Mouse (Mus musculus) hindbrain, embryonic 11.5 days (tissue): ENCODE data around the gene Dnali1. TPM values are rescaled to one million over a fixed set of nuclear protein-coding genes. Genes with fewer than 3 reads are reported as not detected.

Source experiments
- ATAC-seq: fragments of 200-750 bp; cut with Nextera tagmentation; 2 replicates; pipeline ENCODE4 v1.8.0; 2017; ENCODE audit warnings: mild to moderate bottlenecking, moderate TSS enrichment, moderate library complexity; ENCODE audit not compliant: low FRiP score
- DNase-seq: peaks from one replicate; pipeline ENCODE4 v3.0.0-alpha.2; 2015; ENCODE audit warnings: low spot score
- H3K27ac ChIP-seq: fragments of 300-500 bp; sonication (generic); 2 replicates; pipeline ENCODE4 v1.5.1; 2014; ENCODE audit warnings: mild to moderate bottlenecking, low read depth, low read length
- H3K27me3 ChIP-seq: fragments of 300-500 bp; sonication (generic); 2 replicates; pipeline ENCODE4 v1.6.1; 2014; ENCODE audit warnings: mild to moderate bottlenecking, low read length, moderate library complexity, mixed read lengths; ENCODE audit not compliant: control insufficient read depth, insufficient read depth
- H3K36me3 ChIP-seq: fragments of 300-500 bp; sonication (generic); 2 replicates; pipeline ENCODE4 v1.6.1; 2014; ENCODE audit warnings: mild to moderate bottlenecking, low read length, moderate library complexity, mixed read lengths; ENCODE audit not compliant: control insufficient read depth, insufficient read depth
- H3K4me1 ChIP-seq: fragments of 300-500 bp; sonication (generic); replicated peaks from 2 replicates; pipeline ENCODE4 v1.6.1; 2014; ENCODE audit warnings: low read length, mixed read lengths; ENCODE audit not compliant: control insufficient read depth, insufficient read depth
- H3K4me2 ChIP-seq: fragments of 300-500 bp; sonication (generic); replicated peaks from 2 replicates; pipeline ENCODE4 v1.6.1; 2014; ENCODE audit warnings: mild to moderate bottlenecking, low read depth, low read length
- H3K4me3 ChIP-seq: fragments of 300-500 bp; sonication (generic); 2 replicates; pipeline ENCODE4 v1.5.1; 2014; ENCODE audit warnings: low read depth, low read length
- H3K9ac ChIP-seq: fragments of 300-500 bp; sonication (generic); 2 replicates; pipeline ENCODE4 v1.6.1; 2014; ENCODE audit warnings: low read depth, low read length
- H3K9me3 ChIP-seq: fragments of 300-500 bp; sonication (generic); 2 replicates; pipeline ENCODE4 v1.6.1; 2016; ENCODE audit warnings: low read length; ENCODE audit not compliant: control insufficient read depth
- WGBS: fragments of 180-500 bp; shearing (Covaris S2); extraction: QIAGEN DNeasy Blood & Tissue Kit; methylation state at CpG from one replicate; pipeline ENCODE4 v1.1.7; 2014; 5-methylcytosine and 5-hydroxymethylcytosine counted together
- polyA plus RNA-seq: library from polyadenylated mRNA; unstranded; fragments of >200 nt; fragmentation: Nextera tagmentation; extraction: Ambion mirVana; gene quantifications from 2 replicates; pipeline ENCODE4 v1.2.1, GENCODE M21; 2014

Dnali1 gene
- polyA plus RNA-seq, 1 experiment from 2014 or later: 0.91 TPM

DNA sequence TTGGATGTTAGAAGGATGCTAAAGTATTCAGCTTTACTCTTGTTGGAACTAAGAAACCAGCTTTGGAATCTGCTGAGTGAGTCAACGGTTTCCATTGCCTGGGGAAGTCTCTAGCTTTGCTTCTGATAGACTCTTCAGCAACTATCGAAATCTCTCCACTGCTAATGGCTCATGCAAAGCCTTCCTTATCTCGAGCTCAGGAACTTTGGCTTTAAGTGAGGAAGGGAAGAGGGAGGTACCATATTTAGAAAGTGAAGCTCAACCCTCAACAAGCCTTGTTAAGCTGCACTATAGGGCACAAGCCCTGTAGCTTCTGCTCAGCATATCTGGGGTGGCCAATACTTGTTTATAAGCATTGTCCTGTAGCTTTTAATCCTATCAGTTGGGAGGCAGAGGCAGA, 8.2 kb downstream of the Dnali1 start:
- Histone ChIP-seq H3K27me3 (no peaks in the 10 kb centered on the region), H3K9me3 (no peaks in the 10 kb centered on the region), H3K4me3 (no peak overlapping the region), H3K27ac (no peak overlapping the region), H3K9ac (no peak overlapping the region), H3K4me2 (no peak overlapping the region), H3K36me3 (0 out of 2 replicates have a peak, but pooled peaks cover 12% of the 10 kb centered on the region), H3K4me1 (no peaks in the 10 kb centered on the region)
- 69% methylated on average over 3 of the region's 3 CpGs for WGBS
- ATAC-seq: no peak
- DNase-seq: no peak

DNA sequence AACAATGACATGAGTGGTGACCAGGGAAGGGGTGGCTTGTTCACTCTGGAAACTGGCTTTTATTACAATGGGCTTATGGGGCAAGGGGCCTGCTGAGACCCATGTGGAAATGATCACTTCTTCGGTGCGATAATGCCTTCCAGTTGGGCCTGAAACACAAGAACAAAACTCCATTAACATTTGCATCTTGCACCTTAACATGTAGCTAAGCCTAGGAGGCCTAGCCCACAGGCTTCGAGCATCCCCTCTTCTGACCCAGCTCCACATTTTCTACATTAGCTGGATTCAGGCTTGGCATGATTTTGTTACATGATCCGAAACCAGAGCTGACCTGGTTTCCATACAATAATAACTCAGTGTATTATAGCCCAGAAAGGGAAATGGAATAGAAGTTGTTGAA, 9.0 kb downstream of the Dnali1 start:
- no peak for ATAC-seq
- H3K4me2 ChIP-seq: no peak overlapping the region
- H3K4me3 ChIP-seq: no peak overlapping the region
- no peak overlapping the region for H3K27ac ChIP-seq
- H3K9me3 ChIP-seq: no peaks in the 10 kb centered on the region
- H3K4me1 ChIP-seq: no peaks in the 10 kb centered on the region
- no peaks in the 10 kb centered on the region for H3K27me3 ChIP-seq
- H3K36me3 ChIP-seq: 0 out of 2 replicates have a peak, but pooled peaks cover 12% of the 10 kb centered on the region
- 76% methylated on average over 4 of the region's 4 CpGs for WGBS
- no peak overlapping the region for H3K9ac ChIP-seq
- no peak for DNase-seq

DNA sequence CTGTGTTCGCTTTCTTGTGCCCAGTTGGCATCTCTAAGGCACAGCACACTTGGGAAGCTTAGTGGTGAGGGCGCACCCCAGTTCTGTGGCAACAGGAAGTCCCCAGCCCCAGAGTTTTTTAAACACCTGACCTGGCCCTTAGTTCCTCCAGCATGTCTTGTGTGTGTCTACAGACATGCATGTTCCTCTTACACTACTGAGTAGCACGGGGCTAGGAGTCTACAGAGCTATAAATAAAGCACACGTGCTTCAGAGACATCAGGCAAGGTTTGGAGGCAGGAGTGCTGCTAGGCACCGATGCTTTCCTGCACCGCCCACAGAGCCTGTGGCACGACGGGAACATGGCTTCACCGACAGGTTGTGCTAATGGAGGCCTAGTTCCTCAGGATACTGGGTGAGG, 10.1 kb downstream of the Dnali1 start:
- Histone ChIP-seq H3K4me3 (no peak overlapping the region), H3K27me3 (no peaks in the 10 kb centered on the region), H3K9me3 (no peaks in the 10 kb centered on the region), H3K9ac (no peak overlapping the region), H3K4me2 (no peak overlapping the region), H3K27ac (no peak overlapping the region), H3K4me1 (no peaks in the 10 kb centered on the region), H3K36me3 (0 out of 2 replicates have a peak, but pooled peaks cover 12% of the 10 kb centered on the region)
- WGBS: 92% methylated on average over 9 of the region's 9 CpGs
- no peak for ATAC-seq
- no peak for DNase-seq

DNA sequence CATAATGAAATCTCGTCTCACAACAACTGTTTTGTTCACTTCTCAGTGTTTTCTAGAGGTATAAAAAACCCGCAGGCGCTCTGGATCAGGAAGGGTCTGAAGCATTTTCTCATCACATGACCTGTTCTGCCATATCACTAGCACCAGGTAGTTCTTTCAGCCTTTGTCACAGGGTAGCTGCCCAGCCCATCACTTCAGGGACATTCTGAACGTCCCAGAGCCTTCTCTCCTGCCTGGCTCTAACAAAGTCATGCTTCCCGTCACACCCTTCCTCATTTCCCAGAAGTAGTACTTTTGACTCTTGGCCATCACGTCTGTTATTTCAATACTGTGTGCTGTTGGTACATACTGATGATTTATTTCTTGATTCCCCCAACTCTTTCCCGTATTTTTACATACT, 21.0 kb downstream of the Dnali1 start:
- DNase-seq (no peak), ATAC-seq (no peak)
- Histone ChIP-seq H3K4me1 (no peaks in the 10 kb centered on the region), H3K36me3 (peaks cover 10% of the 10 kb centered on the region; the same call in 1 of the 2 replicates), H3K27me3 (no peaks in the 10 kb centered on the region), H3K9ac (no peak overlapping the region), H3K4me3 (no peak overlapping the region), H3K9me3 (no peaks in the 10 kb centered on the region), H3K4me2 (no peak overlapping the region), H3K27ac (no peak overlapping the region)
- WGBS: 92% methylated on average over 7 of the region's 7 CpGs

DNA sequence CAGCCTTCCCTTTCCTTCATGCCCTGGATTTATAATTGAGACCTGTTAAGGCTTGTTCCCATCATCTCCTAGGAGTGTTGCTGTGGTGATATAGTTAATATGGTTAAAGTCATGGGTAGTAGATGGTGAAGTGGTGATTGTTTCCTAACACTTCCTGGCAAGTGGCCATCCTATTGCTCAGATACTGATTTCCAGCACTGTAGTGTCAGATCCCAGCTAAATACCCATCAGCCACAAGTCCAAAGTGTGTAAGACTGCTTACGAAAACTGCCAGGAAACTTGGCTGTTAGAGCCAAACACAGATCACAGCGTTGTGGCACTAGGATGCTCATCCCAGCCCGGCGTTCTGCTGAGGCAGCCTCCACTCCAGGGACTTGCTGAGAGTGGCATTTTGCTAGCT, 31.2 kb downstream of the Dnali1 start:
- H3K9ac ChIP-seq: no peak overlapping the region
- 96% methylated on average over 4 of the region's 4 CpGs for WGBS
- H3K36me3 ChIP-seq: 0 out of 2 replicates have a peak, but pooled peaks cover 4% of the 10 kb centered on the region

DNA sequence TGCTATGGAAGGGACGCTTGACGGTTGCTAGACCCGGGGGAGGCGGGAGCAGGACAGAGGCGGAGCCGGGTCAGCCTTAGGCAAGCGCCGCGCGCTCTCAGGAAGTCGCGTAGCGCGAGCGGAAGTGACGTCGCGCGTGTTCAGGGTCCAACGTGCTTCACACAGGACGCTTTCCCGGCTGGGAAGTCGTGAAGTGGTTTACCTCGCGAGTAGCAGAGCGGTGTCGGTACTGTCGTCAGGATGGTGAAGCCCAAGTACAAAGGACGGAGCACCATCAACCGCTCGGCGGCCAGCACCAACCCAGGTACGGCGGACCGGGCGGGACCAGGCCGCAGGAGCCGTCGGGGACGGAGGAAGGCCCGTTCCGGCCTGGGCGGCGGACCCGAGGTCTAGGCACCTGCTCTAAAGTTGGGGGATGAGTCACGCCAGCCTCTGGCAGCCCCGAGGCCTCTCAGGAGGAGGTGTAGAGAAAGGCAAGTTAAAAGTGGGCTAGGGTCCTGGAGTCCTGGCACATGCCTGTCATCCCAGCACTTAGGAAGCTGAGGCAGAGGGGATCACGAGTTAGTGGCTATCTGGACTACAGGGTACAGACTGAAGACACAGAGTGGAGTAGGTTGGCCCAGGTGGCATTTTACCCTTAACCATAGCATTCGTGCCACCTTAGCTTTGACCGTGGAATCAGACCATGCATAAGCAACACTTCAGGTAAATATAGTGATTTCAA, 35.5 kb downstream of the Dnali1 start:
- under 1% methylated on average over 50 of the region's 50 CpGs for WGBS
- ATAC-seq: peak; percentile 97

More for the DNA sequence above, 31.2 kb downstream of the Dnali1 start:
- peaks cover 2% of the 10 kb centered on the region; the same call in 1 of the 2 replicates for H3K4me1 ChIP-seq
- no peak for ATAC-seq
- no peaks in the 10 kb centered on the region for H3K27me3 ChIP-seq
- no peak for DNase-seq
- H3K4me3 ChIP-seq: no peak overlapping the region
- H3K9me3 ChIP-seq: no peaks in the 10 kb centered on the region
- H3K4me2 ChIP-seq: no peak overlapping the region
- no peak overlapping the region for H3K27ac ChIP-seq

DNA sequence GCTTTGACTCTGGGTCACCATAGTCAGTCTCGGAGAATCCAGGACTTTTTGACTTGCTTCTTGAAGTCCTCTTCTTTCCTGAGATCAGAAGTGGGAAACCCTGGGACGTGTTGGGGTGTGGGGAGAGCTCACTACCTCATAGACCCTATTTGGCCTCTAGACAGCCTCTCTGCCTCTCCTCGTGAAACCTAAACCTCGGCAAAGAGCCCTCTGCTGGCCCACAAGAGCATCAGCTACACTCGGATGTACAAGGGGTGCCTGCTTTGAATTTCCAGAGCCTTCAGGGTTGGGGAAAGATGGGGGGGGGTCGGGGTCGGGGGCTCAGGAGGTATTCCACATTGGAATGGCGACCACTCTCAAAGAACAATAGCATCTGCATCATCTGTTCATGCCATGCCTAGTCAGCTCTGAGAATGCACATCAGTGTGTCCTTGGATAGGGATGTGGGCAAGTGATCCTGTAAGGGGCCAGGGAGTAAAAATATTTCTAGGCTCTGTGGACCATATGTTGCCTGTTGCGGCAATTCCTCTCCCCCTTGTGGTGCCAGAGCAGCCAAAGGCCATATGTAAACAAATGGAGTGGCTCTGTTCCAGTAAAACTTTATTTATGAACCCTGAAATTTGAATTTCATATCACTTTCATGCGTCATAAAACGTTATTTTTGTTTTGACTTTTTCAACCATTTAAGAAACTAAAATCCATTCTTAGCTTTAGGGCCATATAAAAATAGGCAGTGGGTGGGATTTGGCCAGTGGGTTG, 44.5 kb downstream of the Dnali1 start:
- WGBS: 35% methylated on average over 11 of the region's 11 CpGs

More for the DNA sequence above, 35.5 kb downstream of the Dnali1 start:
- H3K4me1 ChIP-seq: peaks cover 2% of the 10 kb centered on the region; the same call in 1 of the 2 replicates
- no peaks in the 10 kb centered on the region for H3K9me3 ChIP-seq
- H3K4me3 ChIP-seq: peak overlapping the region; percentile 96
- peak overlapping the region; percentile 90 for H3K4me2 ChIP-seq
- H3K36me3 ChIP-seq: no peaks in the 10 kb centered on the region
- H3K9ac ChIP-seq: peak overlapping the region; percentile 87
- H3K27ac ChIP-seq: no peak overlapping the region
- H3K27me3 ChIP-seq: no peaks in the 10 kb centered on the region
- DNase-seq: peak; percentile 99

DNA sequence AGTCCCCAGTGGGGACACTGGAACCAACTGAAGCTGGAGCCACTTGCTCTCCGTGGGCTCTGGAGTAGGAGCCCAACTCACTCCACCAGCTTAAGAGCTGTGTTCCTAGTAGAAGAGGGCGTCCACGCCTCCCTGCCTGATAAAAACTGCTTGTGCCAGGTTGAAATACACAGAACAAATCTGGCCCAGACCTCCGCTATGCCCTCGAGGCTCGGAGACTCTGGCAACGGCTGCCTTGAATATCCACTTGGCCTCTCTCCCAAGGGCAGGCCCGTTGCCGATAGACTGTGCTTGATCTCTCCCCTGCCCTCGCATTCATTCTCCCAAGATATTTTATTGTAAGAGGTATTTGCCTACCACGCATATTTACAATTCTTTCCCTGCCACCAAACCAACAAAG, 48.1 kb downstream of the Dnali1 start:
- Histone ChIP-seq H3K27me3 (no peaks in the 10 kb centered on the region), H3K9me3 (no peaks in the 10 kb centered on the region), H3K4me2 (no peak overlapping the region), H3K36me3 (no peaks in the 10 kb centered on the region), H3K4me1 (no peaks in the 10 kb centered on the region), H3K27ac (no peak overlapping the region), H3K4me3 (no peak overlapping the region), H3K9ac (no peak overlapping the region)
- WGBS: 85% methylated on average over 11 of the region's 11 CpGs
- DNase-seq (no peak), ATAC-seq (no peak)

More for the DNA sequence above, 44.5 kb downstream of the Dnali1 start:
- no peaks in the 10 kb centered on the region for H3K9me3 ChIP-seq
- DNase-seq: peak; percentile 34
- H3K4me2 ChIP-seq: no peak overlapping the region
- H3K27me3 ChIP-seq: no peaks in the 10 kb centered on the region
- H3K4me3 ChIP-seq: no peak overlapping the region
- H3K36me3 ChIP-seq: no peaks in the 10 kb centered on the region
- ATAC-seq: no peak
- H3K9ac ChIP-seq: no peak overlapping the region
- no peaks in the 10 kb centered on the region for H3K4me1 ChIP-seq
- H3K27ac ChIP-seq: no peak overlapping the region
